Mouse (Mus musculus): Measurements from ENCODE around the gene Nectin1.

Nectin1 gene

DNA sequence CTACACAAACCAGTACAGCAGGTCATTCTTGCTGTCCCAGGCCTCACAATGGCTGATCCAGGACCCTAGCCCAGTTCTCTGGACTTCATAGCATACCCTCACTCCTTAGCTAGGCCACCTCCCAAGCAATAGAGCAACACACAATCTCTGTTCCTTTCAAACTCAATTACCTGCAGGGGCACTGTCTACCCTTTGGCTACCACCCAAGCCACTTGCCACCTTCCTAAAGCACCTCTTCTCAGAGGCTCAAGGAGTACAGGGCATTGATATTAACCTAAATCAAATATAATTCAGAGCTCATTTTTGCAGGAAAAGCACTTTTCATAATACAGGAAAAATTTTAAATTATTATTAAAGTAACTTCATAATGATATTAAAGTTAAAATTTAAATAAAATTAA is 8.8 kb upstream of the Nectin1 start:
- CTCF ChIA-PET = interaction anchor here in 3 of 4 experiments (0.7 to 1.3 kb wide), 4 partner anchors 8 to 407 kb away, joined by 3 to 6 read pairs (median 3); partner anchors contain the start of gene Nectin1 (in 1 of the 3)
- POLR2A ChIA-PET = interaction anchor here in 3 of 4 experiments (0.7 to 5.0 kb wide), 6 partner anchors 8 to 245 kb away, joined by 3 to 53 read pairs (median 8); partner anchors contain the start of gene Nectin1 (in 1 of the 3)

DNA sequence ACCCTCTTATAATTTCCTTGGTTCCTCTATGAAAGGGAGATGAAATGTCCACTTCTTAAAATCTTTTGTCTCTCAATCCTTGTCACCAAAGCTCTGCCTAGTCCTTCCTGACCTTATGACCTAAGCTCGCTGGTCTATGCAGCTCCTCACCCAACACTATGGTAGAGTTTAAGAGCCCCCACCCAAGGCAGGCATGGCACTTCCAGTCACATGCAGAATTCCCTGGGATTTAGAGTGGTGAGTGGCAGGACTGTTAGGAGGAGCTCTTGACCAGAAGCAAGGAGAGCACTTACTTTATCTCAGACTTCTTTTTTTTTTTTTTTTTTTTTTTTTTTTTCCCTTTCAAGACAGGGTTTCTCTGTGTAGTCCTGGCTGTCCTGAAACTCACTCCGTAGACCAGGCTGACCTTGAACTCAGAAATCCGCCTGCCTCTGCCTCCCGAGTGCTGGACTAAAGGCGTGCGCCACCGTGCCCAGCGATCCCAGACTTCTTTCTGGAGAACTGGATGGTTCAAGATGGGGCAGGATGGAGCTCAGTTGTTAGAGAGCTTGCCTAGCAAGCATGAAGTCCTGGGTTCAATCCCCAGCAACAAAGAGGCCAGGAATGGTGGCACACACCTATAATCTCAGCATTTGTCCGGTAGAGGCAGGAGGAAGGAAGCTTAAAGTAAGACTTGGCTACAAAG is 7.6 kb upstream of the Nectin1 start:
- POLR2A ChIA-PET = interaction anchor here in 3 of 4 experiments (0.6 to 5.0 kb wide), 22 partner anchors 7 to 672 kb away, joined by 3 to 53 read pairs (median 4); partner anchors contain the start of genes Nectin1 (in 1 of the 3) and Trappc4 (in 1 of the 3)
- CTCF ChIA-PET = interaction anchor here in 3 of 4 experiments (0.6 to 1.8 kb wide), 7 partner anchors 8 to 409 kb away, joined by 3 to 6 read pairs (median 3); no protein-coding TSS in a partner anchor

DNA sequence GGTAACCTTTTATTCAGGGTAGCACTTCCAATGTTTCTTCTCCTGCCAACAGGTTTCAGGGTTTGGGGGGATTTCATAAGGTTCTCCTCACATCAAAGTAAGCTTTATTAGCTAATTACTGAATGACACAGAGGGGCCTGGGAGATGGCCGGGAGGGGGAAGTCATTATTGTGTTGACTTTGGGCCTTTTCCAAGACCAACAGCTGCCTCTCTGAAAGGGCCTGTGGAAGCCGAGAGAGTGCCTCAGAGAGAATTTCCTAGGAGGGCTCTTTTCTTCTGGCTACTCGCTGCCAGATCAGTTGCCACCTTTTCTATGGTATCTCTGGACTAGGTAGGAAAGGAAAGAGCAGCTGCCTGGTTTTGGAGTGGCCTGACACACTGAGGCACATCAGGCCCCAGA is 6.5 kb upstream of the Nectin1 start:
- CTCF ChIA-PET = interaction anchor here in 3 of 4 experiments (0.6 to 1.8 kb wide), 8 partner anchors 9 to 1017 kb away, joined by 3 to 5 read pairs (median 4); no protein-coding TSS in a partner anchor

GRCm38 (mm10) chr9:43737871-43738292 is 5.9 kb upstream of the Nectin1 start:
- ChIA-PET POLR2A (interaction anchor here in 3 of 4 experiments (0.6 to 5.0 kb wide), 20 partner anchors 9 to 659 kb away, joined by 3 to 53 read pairs (median 4); partner anchors contain the start of gene Slc37a4 (in 1 of the 3)), CTCF (interaction anchor here in 3 of 4 experiments (0.6 to 1.8 kb wide), 11 partner anchors 9 to 455 kb away, joined by 3 to 5 read pairs (median 3); no protein-coding TSS in a partner anchor)

More for the DNA sequence above, 6.5 kb upstream of the Nectin1 start:
- POLR2A ChIA-PET = interaction anchor here in 3 of 4 experiments (0.8 to 5.0 kb wide), 19 partner anchors 8 to 659 kb away, joined by 3 to 53 read pairs (median 4); partner anchors contain the start of gene Slc37a4 (in 1 of the 3)

DNA sequence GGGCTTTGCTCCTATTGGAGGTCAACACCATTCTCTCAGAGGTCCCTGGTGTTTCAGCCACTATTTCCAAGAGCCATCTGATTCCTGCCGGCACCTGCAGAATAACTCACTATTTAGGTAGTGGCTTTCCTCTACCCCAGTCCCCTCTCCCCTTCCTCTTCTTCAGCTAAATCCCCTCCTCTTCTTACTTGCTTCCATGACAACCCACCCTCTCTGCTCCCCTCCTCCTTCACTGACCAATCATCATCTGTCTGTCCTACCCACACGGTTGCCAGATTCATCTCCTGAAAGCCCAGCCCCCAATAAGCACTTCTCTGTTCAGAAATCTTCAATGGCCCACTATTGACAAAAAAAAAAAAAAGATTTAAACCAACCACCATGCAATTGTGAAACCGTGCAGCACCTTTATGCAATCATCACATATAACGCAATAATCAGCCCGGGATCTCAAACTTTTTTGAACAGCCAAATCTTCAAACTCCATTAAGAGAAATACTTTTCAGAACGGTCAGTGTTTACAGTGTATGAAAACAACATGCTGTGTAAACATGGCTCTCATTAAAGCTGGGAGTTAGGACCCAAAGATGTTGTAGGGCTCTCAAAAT is 5.2 kb upstream of the Nectin1 start:
- ChIA-PET POLR2A (interaction anchor here in 3 of 4 experiments (0.7 to 5.0 kb wide), 14 partner anchors 9 to 658 kb away, joined by 3 to 53 read pairs (median 6); partner anchors contain the start of gene Slc37a4 (in 1 of the 3)), CTCF (interaction anchor here in 3 of 4 experiments (0.6 to 1.8 kb wide), 8 partner anchors 11 to 456 kb away, joined by 3 to 5 read pairs (median 4); no protein-coding TSS in a partner anchor)

DNA sequence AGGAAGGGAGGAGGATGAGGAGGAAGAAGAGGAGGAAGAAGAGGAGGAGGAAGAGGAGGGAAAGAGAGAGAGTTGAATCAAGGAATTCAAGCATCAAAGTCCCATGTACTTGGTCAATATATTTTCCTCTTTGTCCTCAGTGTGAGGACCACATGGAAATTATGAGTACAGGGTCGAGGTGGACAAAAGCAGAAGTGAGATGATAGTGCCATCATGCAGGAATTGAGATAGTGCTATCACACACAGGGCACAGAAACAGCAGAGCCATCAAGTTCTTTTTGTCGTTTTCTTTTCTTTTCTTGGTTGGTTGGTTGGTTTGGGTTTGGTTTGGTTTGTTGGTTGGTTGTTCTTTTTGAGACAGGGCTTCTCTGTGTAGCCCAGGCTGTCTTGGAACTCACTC is 2.5 kb upstream of the Nectin1 start:
- CTCF ChIA-PET = interaction anchor here in 1 of 4 experiments (0.9 kb wide), 1 partner anchor 408 kb away, joined by 3 read pairs; no protein-coding TSS in a partner anchor

DNA sequence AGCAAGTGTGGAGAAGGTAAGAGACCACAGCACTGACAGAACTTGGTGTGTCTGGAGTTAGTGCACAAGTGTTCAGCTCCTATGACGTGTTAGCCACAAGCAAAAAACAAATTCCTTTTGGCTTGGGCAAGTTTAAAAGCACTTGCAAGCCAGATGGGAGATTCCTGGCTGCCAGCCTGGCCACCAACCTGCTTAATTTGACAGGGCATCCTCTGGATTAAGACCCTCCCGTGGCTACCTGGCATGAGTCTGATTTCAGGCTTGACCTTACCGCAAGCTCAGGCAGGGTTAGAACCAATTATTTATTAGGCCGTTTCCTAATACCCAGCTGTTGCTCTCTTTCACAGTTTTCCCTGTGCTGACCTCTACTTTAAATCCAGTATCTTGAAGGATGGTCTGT is 1.7 kb upstream of the Nectin1 start:
- ChIA-PET POLR2A (interaction anchor here in 1 of 4 experiments (0.6 to 1.3 kb wide), 2 partner anchors 11 to 28 kb away, joined by 3 read pairs; no protein-coding TSS in a partner anchor), CTCF (interaction anchor here in 2 of 4 experiments (0.9 to 1.0 kb wide), 2 partner anchors 66 to 409 kb away, joined by 3 read pairs; no protein-coding TSS in a partner anchor)

More for the DNA sequence above, 2.5 kb upstream of the Nectin1 start:
- POLR2A ChIA-PET = interaction anchor here in 1 of 4 experiments (1.3 kb wide), 1 partner anchor 10 kb away, joined by 3 read pairs; no protein-coding TSS in a partner anchor

DNA sequence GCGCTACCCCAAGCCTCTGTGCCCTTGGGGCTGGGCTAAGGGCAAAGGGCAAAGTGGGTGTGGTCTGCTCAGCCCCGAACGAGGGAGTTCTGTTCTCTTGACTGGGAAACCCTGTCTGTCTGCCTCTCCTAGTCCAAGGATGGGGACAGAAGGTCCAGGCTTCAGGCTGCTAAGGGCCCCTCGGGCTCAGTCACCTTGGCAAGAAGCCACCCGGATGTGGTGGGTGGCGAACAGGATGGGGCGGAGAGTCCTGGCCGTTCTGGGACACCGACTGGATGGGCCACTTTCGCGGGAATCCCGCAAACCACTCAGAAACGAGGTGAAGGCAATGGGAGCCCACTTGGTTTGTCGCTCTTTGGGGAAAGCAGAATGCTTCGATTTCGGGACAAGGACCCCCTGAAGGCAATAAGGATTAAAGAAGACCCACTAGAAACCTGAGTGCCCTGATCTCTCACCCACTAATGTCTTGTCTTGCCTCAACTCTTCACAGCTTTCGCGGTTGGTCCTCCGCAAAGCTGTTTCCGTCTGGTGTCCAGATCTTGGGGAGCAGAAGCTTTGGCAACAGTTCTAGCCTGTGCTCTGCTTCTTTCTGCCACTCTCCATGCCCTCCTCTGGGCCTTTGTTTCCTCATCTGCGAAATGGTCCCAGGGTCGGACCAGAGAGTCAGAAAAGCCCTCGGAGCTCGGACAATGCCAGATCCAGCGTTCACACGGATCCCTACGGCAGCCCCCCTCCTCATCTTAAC is 710 bp upstream of the Nectin1 start:
- POLR2A ChIA-PET = interaction anchor here (0.5 to 3.0 kb wide), 24 partner anchors 8 to 591 kb away, joined by 3 to 17 read pairs (median 3); partner anchors contain the start of genes C2cd2l (in 1 of the 4) and H2afx (in 1 of the 4)
- CTCF ChIA-PET = interaction anchor here (0.5 to 3.0 kb wide), 48 partner anchors 8 to 601 kb away, joined by 3 to 26 read pairs (median 4); no protein-coding TSS in a partner anchor

DNA sequence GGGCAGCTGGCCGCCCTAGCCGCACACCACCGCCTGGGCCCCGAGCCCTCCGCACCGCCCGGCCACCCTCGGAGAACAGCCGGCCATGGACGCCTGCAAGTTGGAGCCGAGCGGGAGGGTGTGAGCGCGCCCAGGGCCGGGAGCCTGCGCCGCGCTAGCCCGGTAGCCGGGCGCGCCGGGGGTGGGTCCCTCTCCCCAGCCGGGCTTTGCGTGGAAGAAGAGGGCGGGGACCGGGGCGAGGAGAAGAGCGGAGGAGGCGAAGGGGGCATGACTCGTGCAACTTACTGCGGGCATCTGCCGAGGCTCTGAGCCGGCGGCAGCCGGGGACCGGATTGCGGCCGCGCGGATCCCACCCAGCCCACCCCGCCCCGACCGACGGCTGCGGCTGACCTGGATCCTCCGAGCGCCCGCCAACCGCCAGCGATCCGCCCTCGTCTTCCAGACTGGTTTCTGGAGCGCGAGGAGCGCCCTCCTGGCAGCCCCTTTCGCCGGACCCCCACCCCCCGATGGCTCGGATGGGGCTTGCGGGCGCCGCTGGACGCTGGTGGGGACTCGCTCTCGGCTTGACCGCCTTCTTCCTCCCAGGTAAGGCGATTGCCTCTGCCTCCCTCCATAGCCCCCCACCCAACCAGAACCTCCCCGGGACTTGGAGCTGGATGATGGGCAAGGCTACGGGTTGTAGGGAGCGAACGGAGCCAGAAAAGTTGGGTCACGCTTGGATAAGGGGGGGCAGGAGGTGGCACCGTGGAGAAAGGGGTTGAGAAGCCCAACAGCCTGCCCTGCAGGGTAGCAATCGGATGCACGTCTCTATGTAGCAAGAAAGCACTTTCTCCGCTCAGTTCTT is 576 bp downstream of the Nectin1 start:
- POLR2A ChIA-PET = interaction anchor here (0.6 to 3.0 kb wide), 23 partner anchors 8 to 124 kb away, joined by 3 to 17 read pairs (median 3); no protein-coding TSS in a partner anchor
- CTCF ChIA-PET = interaction anchor here (0.5 to 3.0 kb wide), 39 partner anchors 10 to 887 kb away, joined by 3 to 26 read pairs (median 5); no protein-coding TSS in a partner anchor

- POLR2A ChIA-PET = interaction anchor here in 3 of 4 experiments (0.5 to 3.0 kb wide), 15 partner anchors 8 to 66 kb away, joined by 3 to 17 read pairs (median 3); no protein-coding TSS in a partner anchor
- CTCF ChIA-PET = interaction anchor here in 3 of 4 experiments (0.5 to 3.0 kb wide), 7 partner anchors 9 to 888 kb away, joined by 3 to 26 read pairs (median 4); no protein-coding TSS in a partner anchor
These were observed 1.4 kb downstream of the Nectin1 start for GRCm38 (mm10) chr9:43745051-43745792.

- POLR2A ChIA-PET = interaction anchor here in 3 of 4 experiments (0.5 to 2.6 kb wide), 11 partner anchors 8 to 55 kb away, joined by 3 to 11 read pairs (median 4); no protein-coding TSS in a partner anchor
- CTCF ChIA-PET = interaction anchor here in 1 of 4 experiments (1.3 to 1.4 kb wide), 2 partner anchors 22 to 194 kb away, joined by 3 to 4 read pairs; no protein-coding TSS in a partner anchor
These were observed 2.3 kb downstream of the Nectin1 start for GRCm38 (mm10) chr9:43745951-43746703.

DNA sequence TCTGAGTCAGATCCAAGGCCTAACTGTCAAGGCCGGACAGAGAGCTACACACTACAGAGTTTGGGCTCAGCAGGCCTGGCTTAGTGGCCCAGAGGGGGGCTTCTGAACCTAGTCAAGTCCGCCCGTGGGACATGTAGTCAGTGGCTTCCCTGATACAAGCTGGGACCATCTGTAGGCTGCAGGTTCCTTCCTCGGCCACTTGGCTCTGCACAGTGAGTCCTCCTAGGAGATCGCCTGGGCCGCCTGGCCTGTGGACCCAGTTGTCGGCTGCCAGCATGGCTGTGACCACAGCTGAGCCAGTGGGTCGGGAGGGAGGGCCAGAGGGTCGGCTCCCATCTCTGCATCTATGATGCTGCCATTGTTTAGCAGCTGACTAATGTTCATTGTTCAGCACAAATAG is 3.9 kb downstream of the Nectin1 start:
- POLR2A ChIA-PET = interaction anchor here in 3 of 4 experiments (0.6 to 2.6 kb wide), 11 partner anchors 10 to 1622 kb away, joined by 3 to 11 read pairs (median 4); no protein-coding TSS in a partner anchor
- CTCF ChIA-PET = interaction anchor here in 3 of 4 experiments (0.5 to 1.2 kb wide), 8 partner anchors 10 to 741 kb away, joined by 3 to 9 read pairs (median 3); no protein-coding TSS in a partner anchor

DNA sequence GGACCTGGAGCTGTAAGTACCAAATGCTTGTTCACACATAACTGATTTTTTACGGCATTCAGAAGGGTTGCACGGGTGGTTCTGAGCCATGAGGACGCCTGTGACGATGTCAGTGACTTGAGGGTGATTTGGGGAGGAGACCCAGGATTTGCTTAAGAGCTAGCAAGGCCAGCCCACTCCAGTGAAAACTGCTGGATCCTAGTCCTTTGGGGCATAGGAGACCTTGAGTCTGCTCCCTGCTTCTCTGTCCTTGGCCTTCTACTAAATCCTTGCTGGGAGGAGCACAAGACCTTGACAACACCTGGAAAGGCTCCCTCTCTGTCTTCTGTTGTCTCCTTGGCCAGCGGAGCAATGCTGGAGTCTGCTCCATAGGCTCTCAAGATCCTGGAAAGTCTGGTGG is 4.7 kb downstream of the Nectin1 start:
- ChIA-PET CTCF (interaction anchor here (0.7 to 1.6 kb wide), 5 partner anchors 11 to 22 kb away, joined by 3 to 6 read pairs (median 3); no protein-coding TSS in a partner anchor), POLR2A (interaction anchor here in 3 of 4 experiments (0.7 to 2.6 kb wide), 7 partner anchors 11 to 157 kb away, joined by 3 to 11 read pairs (median 4); no protein-coding TSS in a partner anchor)

- ChIA-PET CTCF (interaction anchor here in 1 of 4 experiments (1.3 to 1.6 kb wide), 2 partner anchors 12 to 21 kb away, joined by 3 read pairs; no protein-coding TSS in a partner anchor), POLR2A (interaction anchor here in 3 of 4 experiments (0.5 to 1.6 kb wide), 6 partner anchors 12 to 657 kb away, joined by 3 to 4 read pairs (median 3); partner anchors contain the start of genes Rps25 (in 1 of the 3) and Trappc4 (in 1 of the 3))
These were observed 6.3 kb downstream of the Nectin1 start for GRCm38 (mm10) chr9:43750053-43750452.

All from embryonic stem cell, embryonic (primary cell).